21 mouse cellular contexts compared by ENCODE assay signal in the genomic region with DNA sequence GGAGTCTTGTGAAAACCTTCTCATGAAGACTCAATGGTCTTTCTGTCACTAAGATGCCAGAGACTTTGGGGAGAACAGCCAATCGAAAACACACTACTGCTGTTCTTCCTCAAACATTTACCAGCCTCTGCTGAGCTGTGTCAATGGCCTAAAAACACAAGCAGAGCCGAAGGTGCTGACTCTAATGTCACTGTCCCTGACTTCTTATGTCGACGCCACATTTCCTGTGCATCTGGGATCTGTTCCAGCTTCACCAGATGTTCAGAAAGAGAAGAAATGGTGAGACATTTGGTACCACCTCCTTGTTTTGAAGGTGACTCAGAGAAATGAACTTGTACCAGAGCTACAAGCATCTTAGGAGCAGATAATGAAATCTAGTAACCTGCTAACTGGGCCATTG. TPM values are rescaled to one million over a fixed set of nuclear protein-coding genes. Genes with fewer than 3 reads are reported as not detected.
DNase-seq lines count a peak whose midpoint lies in the region; ATAC-seq and TF ChIP-seq lines count a peak whose summit lies in the region.
"Had no signal": no experiment of that assay in that cellular context is flagged by ENCODE, and none has a peak within 500 bp of the region (broad histone marks: within the 10 kb centered on the region; RNA-seq: fewer than 3 reads in every experiment).

No protein-coding gene starts in this region.

- DNase-seq in kidney, adult 8-10 months = peak; percentile 7 to 13
- no peak for DNase-seq in kidney, adult 18-20 months
- peak; percentile 74 for DNase-seq in 416B (ENCODE audit: low read depth)
- peak; percentile 23 to 54 for DNase-seq in kidney, postnatal 36 days
- DNase-seq in thymus, postnatal 25 days = peak; percentile 35
- DNase-seq in gastrocnemius, postnatal 10 days = no peak
- DNase-seq: adrenal gland, postnatal 14 days; cerebellum, adult 11 months; cerebellum, postnatal 10 days; gastrocnemius, adult 2 months; heart, postnatal 10 days; liver, embryonic 13.5 days; lung, postnatal 36 days; midbrain, embryonic 14.5 days had no signal

- 52% methylated on average over 4 of the region's 4 CpGs for WGBS in intestine, postnatal 0 days

- H3K36me3 ChIP-seq in intestine, postnatal 0 days (ENCODE audit: control insufficient read depth, insufficient read depth) = no peaks in the 10 kb centered on the region
- H3K36me3 ChIP-seq: forebrain, embryonic 12.5 days; heart, embryonic 12.5 days; hindbrain, embryonic 12.5 days; limb, embryonic 13.5 days; liver, embryonic 13.5 days; lung, embryonic 15.5 days had no signal

- no peaks in the 10 kb centered on the region for H3K27me3 ChIP-seq in intestine, postnatal 0 days (replicated peaks; ENCODE audit: control insufficient read depth, insufficient read depth, low read length)
- H3K27me3 ChIP-seq: forebrain, embryonic 12.5 days; heart, embryonic 12.5 days; hindbrain, embryonic 12.5 days; limb, embryonic 13.5 days; liver, embryonic 13.5 days; lung, embryonic 15.5 days had no signal

- no peaks in the 10 kb centered on the region for H3K4me1 ChIP-seq in intestine, postnatal 0 days (replicated peaks; ENCODE audit: control insufficient read depth, insufficient read depth, low read length)
- H3K4me1 ChIP-seq: forebrain, embryonic 12.5 days; heart, embryonic 12.5 days; hindbrain, embryonic 12.5 days; limb, embryonic 13.5 days; liver, embryonic 13.5 days; lung, embryonic 15.5 days had no signal

- no peak overlapping the region for H3K4me2 ChIP-seq in intestine, postnatal 0 days (replicated peaks; ENCODE audit: low read depth)
- H3K4me2 ChIP-seq: forebrain, embryonic 12.5 days; heart, embryonic 12.5 days; hindbrain, embryonic 12.5 days; limb, embryonic 13.5 days; liver, embryonic 13.5 days; lung, embryonic 15.5 days had no signal

- TF ChIP-seq CTCF in intestine, postnatal 0 days (IDR thresholded peaks at IDR 0.05; ENCODE audit: low read depth) = no peak

- no peak for ATAC-seq in intestine, postnatal 0 days

- no peak overlapping the region for H3K27ac ChIP-seq in intestine, postnatal 0 days (ENCODE audit: low read depth, low read length)
- H3K27ac ChIP-seq: forebrain, embryonic 12.5 days; gastrocnemius, adult 2 months; hindbrain, embryonic 12.5 days; kidney, postnatal 0 days; limb, embryonic 13.5 days; liver, embryonic 13.5 days; lung, embryonic 15.5 days had no signal

- H3K9ac ChIP-seq in intestine, postnatal 0 days (ENCODE audit: low read depth, low read length) = no peak overlapping the region
- H3K9ac ChIP-seq: forebrain, embryonic 12.5 days; heart, embryonic 12.5 days; hindbrain, embryonic 12.5 days; limb, embryonic 13.5 days; liver, embryonic 13.5 days; lung, embryonic 15.5 days had no signal

- no peaks in the 10 kb centered on the region for H3K9me3 ChIP-seq in intestine, postnatal 0 days (ENCODE audit: control insufficient read depth)
- H3K9me3 ChIP-seq: forebrain, embryonic 12.5 days; heart, embryonic 12.5 days; hindbrain, embryonic 12.5 days; limb, embryonic 13.5 days; liver, embryonic 13.5 days; lung, embryonic 15.5 days had no signal

- no peak overlapping the region for H3K4me3 ChIP-seq in intestine, postnatal 0 days (ENCODE audit: low read depth, low read length)
- H3K4me3 ChIP-seq: forebrain, embryonic 12.5 days; gastrocnemius, adult 2 months; heart, embryonic 12.5 days; hindbrain, embryonic 12.5 days; limb, embryonic 13.5 days; liver, embryonic 13.5 days; lung, embryonic 15.5 days had no signal

RNA-seq across cellular contexts. Expression of a gene that starts 7.0 kb away (rescaled TPM):
- total RNA-seq in gastrocnemius, postnatal 10 days (2021) = 100 to 1,000 TPM; 606 to 671 TPM
- 148 and 174 TPM in 2 replicates for polyA plus RNA-seq in intestine, postnatal 0 days (2015; fragmentation: Nextera tagmentation; extraction: Ambion mirVana)

Comparison
In these comparisons a context has a peak if more than half of its experiments do, and no peak if none do; other contexts are left out.
1. DNase-seq: peak in kidney, adult 8-10 months (2 of 2), 416B (single experiment), kidney, postnatal 36 days (2 of 2) and thymus, postnatal 25 days (single experiment); none in kidney, adult 18-20 months (single experiment) and gastrocnemius, postnatal 10 days (single experiment).